Mouse (Mus musculus) megakaryocyte, embryonic 14.5 days (primary cell): ENCODE measurements around the gene Klhl3. TPM values are rescaled to one million over a fixed set of nuclear protein-coding genes. Genes with fewer than 3 reads are reported as not detected.

Experiments used
- H3K27me3 ChIP-seq: replicated peaks from 2 replicates; pipeline ENCODE3; 2012; ENCODE audit warnings: inconsistent platforms
- H3K36me3 ChIP-seq: replicated peaks from 2 replicates; pipeline ENCODE3; 2012; ENCODE audit warnings: low read length, inconsistent platforms, mixed read lengths
- H3K4me1 ChIP-seq: 2 replicates; pipeline ENCODE4 v1.6.1; 2012; ENCODE audit warnings: inconsistent platforms
- H3K4me3 ChIP-seq: replicated peaks from 2 replicates; pipeline ENCODE3; 2012; ENCODE audit warnings: moderate library complexity, mild to moderate bottlenecking, inconsistent platforms
- H3K9me3 ChIP-seq: 2 replicates; pipeline ENCODE4 v1.6.1; 2012; ENCODE audit warnings: inconsistent platforms
- FLI1 ChIP-seq: IDR thresholded peaks from 2 replicates; pipeline ENCODE4 v1.6.1; 2012; ENCODE audit warnings: low read length, inconsistent platforms, mixed read lengths
- GATA1 ChIP-seq: IDR thresholded peaks from 3 replicates; pipeline ENCODE4 v1.6.1; 2012; ENCODE audit warnings: mixed read lengths, low read length, inconsistent platforms, borderline replicate concordance
- polyA plus RNA-seq: library from polyadenylated mRNA; stranded (reverse); fragments of >175 nt; gene quantifications from 2 replicates; pipeline ENCODE4 v1.2.3, GENCODE M21; 2012; ENCODE audit warnings: low replicate concordance; ENCODE audit not compliant: insufficient read depth

The Klhl3 gene
- polyA plus RNA-seq, 1 experiment, result not detected

DNA sequence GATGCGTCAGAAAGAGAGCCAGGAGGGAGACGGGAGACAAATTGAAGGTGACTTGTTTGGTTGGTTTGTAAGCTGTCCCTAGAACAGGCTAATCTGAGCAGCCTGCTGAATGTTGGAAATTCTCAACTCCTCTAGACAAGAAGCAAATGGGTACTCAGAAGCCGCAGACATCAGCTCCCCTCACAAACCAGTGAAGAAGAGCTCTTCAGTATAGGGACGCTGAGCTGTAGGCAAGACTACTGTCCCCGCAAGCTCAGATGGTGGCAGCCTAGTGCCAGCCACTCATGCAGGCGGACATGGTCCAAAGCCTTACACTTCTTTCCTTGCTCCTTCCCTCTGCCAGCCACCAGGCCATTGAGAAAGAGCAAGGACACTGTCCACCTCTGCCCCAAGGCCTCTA lies 2.1 kb downstream of the Klhl3 start:
- H3K4me1 ChIP-seq, result peaks cover 35% of the 10 kb centered on the region
- no peak for TF ChIP-seq GATA1
- no peak for TF ChIP-seq FLI1
- H3K36me3 ChIP-seq, result no peaks in the 10 kb centered on the region
- H3K4me3 ChIP-seq, result no peak overlapping the region
- H3K27me3 ChIP-seq, result peaks cover 73% of the 10 kb centered on the region
- H3K9me3 ChIP-seq, result peaks cover 23% of the 10 kb centered on the region

DNA sequence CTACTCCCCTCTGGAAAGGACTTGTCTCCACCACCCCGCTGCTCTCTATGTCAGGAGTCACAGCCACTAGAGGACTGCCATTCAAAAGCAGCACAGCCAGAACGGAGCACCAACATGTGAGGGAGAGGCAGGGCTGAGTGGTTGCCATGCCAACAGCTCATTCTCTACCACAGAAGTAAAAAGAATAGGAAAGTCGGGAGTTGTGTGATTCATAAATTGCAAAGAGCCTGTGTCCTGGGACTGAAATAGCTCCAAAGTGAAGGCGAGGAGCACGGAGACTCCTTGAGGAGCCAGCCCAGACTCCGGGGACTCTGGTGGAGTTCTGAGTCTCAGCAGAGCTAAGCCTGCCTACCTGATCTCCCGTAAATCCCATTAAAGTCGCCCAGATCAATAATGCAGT lies 22.7 kb downstream of the Klhl3 start:
- no peaks in the 10 kb centered on the region for H3K36me3 ChIP-seq
- 0 out of 2 replicates have a peak, but pooled peaks cover 4% of the 10 kb centered on the region for H3K9me3 ChIP-seq
- H3K27me3 ChIP-seq, result peaks cover 11% of the 10 kb centered on the region
- TF ChIP-seq GATA1 (no peak), FLI1 (no peak)
- H3K4me3 ChIP-seq, result no peak overlapping the region
- H3K4me1 ChIP-seq, result 0 out of 2 replicates have a peak, but pooled peaks cover 2% of the 10 kb centered on the region

DNA sequence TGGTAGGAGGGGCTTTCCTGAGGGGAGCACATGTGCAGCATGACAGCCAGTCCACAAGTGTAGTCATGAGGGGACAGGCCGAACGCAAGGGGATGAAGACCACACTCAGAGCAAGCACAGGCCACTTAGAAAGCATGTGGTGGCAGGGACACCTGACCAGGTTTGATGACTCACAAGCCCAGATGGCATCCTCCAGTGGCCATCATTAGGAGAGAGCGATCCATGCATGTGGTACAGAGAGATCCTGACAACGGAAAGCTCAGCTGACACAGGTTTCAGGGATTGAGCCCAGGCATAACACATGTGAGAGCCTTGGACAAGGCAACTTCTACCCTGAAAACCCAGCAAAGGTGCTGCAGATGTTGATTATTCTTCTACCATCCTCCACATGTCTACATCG lies 29.0 kb downstream of the Klhl3 start:
- no peak overlapping the region for H3K4me3 ChIP-seq

DNA sequence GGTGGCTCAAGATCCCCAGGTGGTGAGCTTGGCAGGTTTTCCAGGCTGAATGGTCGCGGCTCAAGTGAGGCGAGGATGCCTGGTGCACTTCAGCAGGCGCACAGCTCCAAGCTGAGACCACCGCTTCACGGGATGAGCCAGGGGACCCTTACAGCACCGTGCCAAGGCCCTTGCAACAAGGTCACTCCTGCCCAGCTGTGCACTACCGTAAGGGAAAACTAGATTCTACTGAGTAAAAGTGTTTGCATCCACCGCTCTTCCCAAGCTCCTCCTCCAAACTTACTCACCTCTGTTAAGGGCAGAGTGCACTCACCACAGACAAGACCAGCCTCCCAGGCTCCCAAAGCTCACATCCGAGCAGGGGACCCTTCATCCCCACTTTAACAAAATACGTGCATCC lies 29.9 kb downstream of the Klhl3 start:
- no peaks in the 10 kb centered on the region for H3K36me3 ChIP-seq
- no peaks in the 10 kb centered on the region for H3K9me3 ChIP-seq
- no peaks in the 10 kb centered on the region for H3K4me1 ChIP-seq
- no peak overlapping the region for H3K4me3 ChIP-seq
- no peak for TF ChIP-seq GATA1
- no peak for TF ChIP-seq FLI1
- H3K27me3 ChIP-seq, result peaks cover 17% of the 10 kb centered on the region

More for the DNA sequence above, 29.0 kb downstream of the Klhl3 start:
- no peaks in the 10 kb centered on the region for H3K4me1 ChIP-seq
- TF ChIP-seq FLI1, result no peak
- TF ChIP-seq GATA1, result no peak
- peaks cover 15% of the 10 kb centered on the region for H3K27me3 ChIP-seq
- H3K36me3 ChIP-seq, result no peaks in the 10 kb centered on the region
- no peaks in the 10 kb centered on the region for H3K9me3 ChIP-seq

DNA sequence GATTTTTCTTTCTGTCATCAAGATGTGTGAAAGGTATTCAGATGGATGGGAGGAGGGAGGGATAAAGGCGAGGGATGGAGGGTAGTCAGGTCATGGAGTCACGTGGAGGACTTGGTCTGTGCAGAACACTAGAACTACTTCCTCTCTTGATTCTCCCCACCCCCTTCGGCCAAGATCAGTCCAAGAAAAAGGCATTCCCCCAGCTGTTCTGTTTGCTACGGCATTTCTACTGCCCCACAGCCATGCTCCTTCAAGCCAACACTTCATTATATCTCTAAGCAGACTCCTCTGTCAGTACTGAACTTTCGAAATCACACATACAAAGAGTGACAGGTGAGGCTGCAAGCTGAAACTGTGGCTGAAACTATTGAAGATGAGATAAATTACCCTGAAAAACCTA lies 30.3 kb downstream of the Klhl3 start:
- Histone ChIP-seq H3K27me3 (peaks cover 17% of the 10 kb centered on the region), H3K4me3 (no peak overlapping the region), H3K9me3 (no peaks in the 10 kb centered on the region), H3K4me1 (no peaks in the 10 kb centered on the region), H3K36me3 (no peaks in the 10 kb centered on the region)
- TF ChIP-seq FLI1, result no peak
- no peak for TF ChIP-seq GATA1

DNA sequence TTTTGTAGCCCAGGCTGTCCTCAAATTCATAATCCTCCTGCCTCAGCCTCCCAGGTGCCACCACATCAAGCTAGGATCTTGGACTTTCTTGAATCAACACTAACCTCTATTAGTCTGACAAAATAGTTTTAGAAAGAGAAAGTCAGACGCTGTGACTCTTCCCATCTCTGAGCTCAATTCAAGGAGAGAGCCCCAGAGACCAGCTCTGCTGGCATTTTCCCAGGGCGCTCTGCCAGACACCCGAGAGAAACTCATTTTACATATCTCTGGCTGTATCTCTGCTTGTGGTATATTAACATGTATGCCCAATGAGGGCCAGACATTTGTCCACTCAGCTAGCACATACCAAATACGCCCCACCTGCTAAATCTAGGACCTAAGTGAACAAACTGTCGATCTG lies 35.0 kb downstream of the Klhl3 start:
- TF ChIP-seq GATA1 (no peak), FLI1 (no peak)
- no peaks in the 10 kb centered on the region for H3K9me3 ChIP-seq
- H3K4me1 ChIP-seq, result no peaks in the 10 kb centered on the region
- no peak overlapping the region for H3K4me3 ChIP-seq
- H3K36me3 ChIP-seq, result no peaks in the 10 kb centered on the region
- H3K27me3 ChIP-seq, result peaks cover 10% of the 10 kb centered on the region

DNA sequence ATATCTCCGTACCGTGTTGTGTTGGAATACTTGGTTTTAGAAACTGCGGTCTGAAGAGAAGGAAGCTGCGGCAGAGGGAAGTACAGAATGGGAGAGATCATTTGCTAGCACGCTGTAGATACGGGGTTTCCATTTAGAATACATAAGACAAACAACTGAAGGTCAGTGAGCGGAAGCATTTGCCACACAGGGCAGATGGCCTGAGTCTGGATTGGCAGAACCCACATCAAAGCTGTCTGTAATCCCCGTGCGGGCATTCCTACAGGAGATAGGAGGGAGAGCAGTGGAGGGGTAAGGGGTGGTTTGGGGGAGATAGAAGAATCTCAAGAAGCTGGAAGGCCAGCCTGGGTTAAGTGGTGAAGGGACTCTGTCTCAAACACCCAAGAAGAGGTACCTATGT lies 38.5 kb downstream of the Klhl3 start:
- no peaks in the 10 kb centered on the region for H3K4me1 ChIP-seq
- no peaks in the 10 kb centered on the region for H3K36me3 ChIP-seq
- TF ChIP-seq GATA1 (no peak), FLI1 (no peak)
- H3K27me3 ChIP-seq, result peaks cover 24% of the 10 kb centered on the region
- H3K9me3 ChIP-seq, result no peaks in the 10 kb centered on the region
- no peak overlapping the region for H3K4me3 ChIP-seq

DNA sequence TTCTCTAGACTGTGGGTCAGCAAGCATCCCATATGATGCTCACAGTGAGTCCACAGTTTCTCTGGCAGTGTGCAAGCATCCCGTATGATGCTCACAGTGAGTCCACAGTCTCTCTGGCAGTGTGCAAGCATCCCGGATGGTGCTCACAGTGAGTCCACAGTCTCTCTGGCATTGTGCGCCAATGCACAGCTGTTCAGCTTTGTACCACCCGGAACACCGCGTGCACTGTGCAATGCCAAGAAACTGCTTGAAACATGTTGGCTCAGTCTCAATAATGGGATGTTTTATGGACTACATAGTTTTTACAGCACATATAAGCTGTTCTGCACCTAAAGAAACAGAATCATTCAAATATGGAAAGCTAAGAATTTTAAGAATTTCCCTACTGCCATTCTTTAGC lies 38.9 kb downstream of the Klhl3 start:
- H3K9me3 ChIP-seq, result no peaks in the 10 kb centered on the region
- H3K36me3 ChIP-seq, result no peaks in the 10 kb centered on the region
- TF ChIP-seq FLI1 (no peak), GATA1 (no peak)
- H3K4me1 ChIP-seq, result no peaks in the 10 kb centered on the region
- H3K4me3 ChIP-seq, result no peak overlapping the region
- H3K27me3 ChIP-seq, result peaks cover 24% of the 10 kb centered on the region

DNA sequence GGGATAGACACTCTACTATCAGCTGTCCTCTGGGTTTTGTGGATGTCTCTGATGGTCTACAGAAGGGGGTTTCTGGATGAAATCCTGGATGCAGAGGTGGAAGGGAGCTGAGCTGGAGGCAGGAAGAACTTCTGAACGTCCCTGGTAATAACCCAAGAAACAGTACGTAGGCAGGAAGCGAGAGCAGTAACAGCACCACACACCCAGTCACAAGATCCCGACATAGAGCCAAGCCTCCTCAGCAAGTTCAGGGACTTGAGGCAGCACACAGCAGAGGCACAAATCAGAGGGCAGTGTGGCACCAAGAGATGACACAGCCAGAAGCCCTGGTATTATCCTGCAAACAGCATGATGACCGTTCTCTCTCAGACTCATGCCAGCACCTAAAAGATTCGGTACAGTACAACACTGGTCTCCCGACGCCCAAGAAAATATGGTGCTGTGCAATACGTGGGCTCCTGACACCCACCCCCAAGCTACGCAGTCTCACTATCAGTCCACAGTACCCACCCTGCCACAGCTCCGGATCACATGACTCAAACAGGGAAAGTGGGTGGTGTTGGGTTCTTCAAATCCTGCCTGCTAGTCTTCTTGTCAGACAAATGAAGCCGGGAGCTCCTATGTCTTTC lies 40.0 kb downstream of the Klhl3 start:
- Histone ChIP-seq H3K9me3 (no peaks in the 10 kb centered on the region), H3K4me3 (no peak overlapping the region), H3K36me3 (no peaks in the 10 kb centered on the region), H3K4me1 (peaks cover 3% of the 10 kb centered on the region; the same call in 1 of the 2 replicates), H3K27me3 (peaks cover 31% of the 10 kb centered on the region)
- TF ChIP-seq FLI1 (no peak), GATA1 (no peak)

DNA sequence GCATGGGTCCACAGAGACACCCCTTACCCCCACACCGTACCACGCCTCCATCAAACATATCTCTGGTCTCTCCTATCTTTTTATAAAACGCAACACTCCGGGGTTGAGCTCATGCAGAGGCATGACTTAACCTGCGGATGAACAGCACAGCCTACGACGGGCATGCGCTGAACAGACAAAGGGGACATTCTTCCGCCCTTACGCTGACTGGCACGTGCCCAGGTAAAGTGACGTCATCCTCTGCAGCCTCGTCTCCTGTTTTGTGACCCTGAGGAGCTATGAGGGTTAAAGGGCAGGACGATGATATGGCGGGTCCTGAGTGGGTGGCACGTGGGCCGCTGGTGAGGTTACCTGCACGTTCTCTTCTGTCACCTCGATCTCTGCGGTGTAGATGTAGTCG lies 42.2 kb downstream of the Klhl3 start:
- no peaks in the 10 kb centered on the region for H3K9me3 ChIP-seq
- peak overlapping the region; percentile 56 for H3K4me3 ChIP-seq
- H3K36me3 ChIP-seq, result no peaks in the 10 kb centered on the region
- TF ChIP-seq FLI1 (no peak), GATA1 (no peak)
- H3K27me3 ChIP-seq, result peaks cover 48% of the 10 kb centered on the region
- peaks cover 22% of the 10 kb centered on the region for H3K4me1 ChIP-seq
